Mouse (Mus musculus) testis, adult 2 months (tissue): ENCODE measurements around the gene Renbp.

ENCODE experiments used
- CTCF ChIP-seq: fragments of 200-500 bp; IDR thresholded peaks from 2 replicates; pipeline ENCODE4 v1.5.1; 2012; ENCODE audit warnings: low read depth, mild to moderate bottlenecking, inconsistent platforms, low read length, moderate library complexity; ENCODE audit not compliant: control insufficient read depth, insufficient read depth, insufficient replicate concordance
- POLR2A ChIP-seq: fragments of 200-500 bp; IDR thresholded peaks from 2 replicates; pipeline ENCODE4 v1.6.1; 2012; ENCODE audit warnings: low read depth, mild to moderate bottlenecking, inconsistent platforms, low read length, moderate library complexity; ENCODE audit not compliant: control insufficient read depth

DNA sequence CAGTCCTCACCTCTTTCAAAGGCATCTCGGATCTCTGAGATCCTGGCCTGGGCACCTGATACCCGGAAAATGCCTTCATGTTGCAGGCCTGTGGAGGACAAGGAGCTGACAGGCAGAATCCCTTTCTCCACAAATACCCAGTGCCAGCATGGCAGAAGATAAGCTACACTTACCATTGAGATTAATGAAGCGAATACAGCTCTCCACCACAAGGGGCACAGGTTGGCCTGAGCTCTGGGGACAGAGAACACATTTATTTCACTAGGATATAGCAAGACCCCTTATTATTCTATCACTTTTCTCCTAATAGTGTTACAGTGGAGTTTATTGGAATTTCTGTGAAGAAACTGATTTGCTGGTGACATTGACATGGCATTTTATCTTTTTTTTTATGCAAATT lies 32.7 kb downstream of the Renbp start:
- no peak for TF ChIP-seq POLR2A
- no peak for TF ChIP-seq CTCF
